Mouse (Mus musculus) spleen, embryonic (tissue): Measurements from ENCODE around the gene Olfr802.

Source experiments
- CTCF ChIA-PET: fragments of 350-600 bp; sonication (Branson Sonifier 250); formaldehyde crosslinking; loops from one replicate; lab custom pipeline; 2022; lab: Charles Lee

Olfr802 gene

DNA sequence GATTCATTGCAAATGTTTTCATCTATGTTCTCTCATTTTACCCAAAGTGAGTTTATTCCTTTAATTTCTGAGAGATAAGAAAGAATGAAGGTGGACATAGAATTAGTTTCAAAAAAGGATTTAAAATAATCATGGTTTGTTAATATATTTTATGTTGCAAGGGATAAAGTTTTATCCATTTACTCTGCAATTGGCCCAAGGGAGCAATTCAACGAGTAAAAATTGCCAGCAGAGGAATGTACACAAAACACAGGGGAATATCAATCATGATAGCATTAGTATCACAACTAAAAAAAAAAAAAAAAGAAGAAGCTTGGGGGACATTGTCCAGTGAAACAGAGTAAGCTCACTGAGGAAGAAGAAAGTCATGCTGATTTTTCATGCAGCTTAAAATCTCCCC is at the start of gene Olfr802:
TSS of gene Olfr802 (minus strand) at position 101 of the 400 bp plus-strand sequence.
- CTCF ChIA-PET, result no interaction called here

GRCm38 (mm10) chr10:129729275-129729674 is 41.3 kb upstream of the Olfr802 start, which contains the start of gene Olfr805:
Gene Olfr805, minus strand, starts transcription at chr10:129729375.
- CTCF ChIA-PET, result no interaction called here

- CTCF ChIA-PET, result no interaction called here
These were observed 14.9 kb upstream of the Olfr802 start, which contains the start of gene Olfr804 for GRCm38 (mm10) chr10:129702910-129703309. Gene Olfr804, plus strand, starts transcription at chr10:129703210.

- CTCF ChIA-PET, result no interaction called here
These were observed 6.2 kb upstream of the Olfr802 start, which contains the start of gene Olfr803 for GRCm38 (mm10) chr10:129694186-129694585. Gene Olfr803, minus strand, starts transcription at chr10:129694286.

DNA sequence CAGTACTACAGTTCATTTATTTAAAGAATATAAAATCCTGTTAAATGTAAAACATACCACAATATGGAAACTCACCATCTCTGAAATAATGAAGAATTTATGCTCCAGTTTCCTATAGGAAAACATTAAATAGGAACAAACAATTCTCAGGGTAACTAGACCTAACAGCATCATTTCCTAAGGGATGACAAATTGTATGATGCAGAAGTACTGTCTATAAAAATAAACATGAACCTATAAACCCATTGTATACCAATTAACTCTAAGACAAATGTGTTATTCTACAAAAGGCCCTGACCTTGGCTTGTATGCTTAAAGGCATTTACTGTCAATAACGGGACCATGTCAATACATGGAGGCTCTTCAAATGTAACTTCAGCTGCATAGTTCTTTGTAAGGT is 14.2 kb downstream of the Olfr802 start, which contains the start of gene Olfr801:
TSS of gene Olfr801 (minus strand) at position 101 of the 400 bp plus-strand sequence.
- CTCF ChIA-PET, result no interaction called here

- CTCF ChIA-PET, result no interaction called here
These were observed 30.6 kb downstream of the Olfr802 start, which contains the start of gene Olfr800 for GRCm38 (mm10) chr10:129657394-129657793. Gene Olfr800, plus strand, starts transcription at chr10:129657694.

DNA sequence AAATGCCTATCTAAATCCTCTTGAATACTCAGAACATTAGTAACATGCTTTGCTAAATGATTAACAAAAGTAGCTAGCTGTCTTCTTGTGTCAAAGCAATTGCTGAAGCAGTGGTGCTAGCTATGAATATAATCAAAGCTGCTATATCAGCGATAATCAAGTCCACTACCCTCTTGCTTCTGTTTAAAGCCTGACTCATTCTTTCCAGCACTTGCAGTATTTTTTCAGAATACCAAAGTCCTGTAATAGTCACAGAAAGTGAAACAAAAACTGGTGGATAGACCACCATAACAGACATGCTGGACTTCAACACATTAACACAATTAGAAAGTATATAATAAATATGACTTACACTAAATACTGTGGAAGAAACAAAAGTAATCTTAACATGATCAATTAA is 36.2 kb downstream of the Olfr802 start:
- CTCF ChIA-PET, result no interaction called here

GRCm38 (mm10) chr10:129637184-129637583 is 50.8 kb downstream of the Olfr802 start, which contains the start of gene Olfr799:
Gene Olfr799, plus strand, starts transcription at chr10:129637484.
- CTCF ChIA-PET, result no interaction called here

GRCm38 (mm10) chr10:129627834-129628233 is 60.1 kb downstream of the Olfr802 start, which contains the start of gene Olfr798:
Gene Olfr798, minus strand, starts transcription at chr10:129627934.
- CTCF ChIA-PET, result no interaction called here
